Mouse (Mus musculus) midbrain, embryonic 12.5 days (tissue): ENCODE measurements around the gene Ppp1r16b. TPM values are rescaled to one million over a fixed set of nuclear protein-coding genes. Genes with fewer than 3 reads are reported as not detected.
A peak's percentile ranks its signal among the peaks of the same experiment; 100 is the strongest.

Experiments
- ATAC-seq: fragments of 200-750 bp; cut with Nextera tagmentation; 2 replicates; pipeline ENCODE4 v1.8.0; 2017; ENCODE audit warnings: low read depth, moderate TSS enrichment, moderate library complexity; ENCODE audit not compliant: low FRiP score
- H3K27ac ChIP-seq: fragments of 300-500 bp; sonication (generic); replicated peaks from 2 replicates; pipeline ENCODE4 v1.5.1; 2016; ENCODE audit warnings: mild to moderate bottlenecking
- H3K27me3 ChIP-seq: fragments of 300-500 bp; sonication (generic); 2 replicates; pipeline ENCODE4 v1.6.1; 2016; ENCODE audit warnings: mild to moderate bottlenecking
- H3K36me3 ChIP-seq: fragments of 300-500 bp; sonication (generic); 2 replicates; pipeline ENCODE4 v1.6.1; 2016
- H3K4me1 ChIP-seq: fragments of 300-500 bp; sonication (generic); 2 replicates; pipeline ENCODE4 v1.6.1; 2016
- H3K4me2 ChIP-seq: fragments of 300-500 bp; sonication (generic); replicated peaks from 2 replicates; pipeline ENCODE4 v1.6.1; 2016; ENCODE audit warnings: mild to moderate bottlenecking, moderate library complexity
- H3K4me3 ChIP-seq: fragments of 300-500 bp; sonication (generic); 2 replicates; pipeline ENCODE4 v1.5.1; 2016; ENCODE audit warnings: mild to moderate bottlenecking
- H3K9ac ChIP-seq: fragments of 300-500 bp; sonication (generic); replicated peaks from 2 replicates; pipeline ENCODE4 v1.6.1; 2016; ENCODE audit warnings: mild to moderate bottlenecking, moderate library complexity
- H3K9me3 ChIP-seq: fragments of 300-500 bp; sonication (generic); 2 replicates; pipeline ENCODE4 v1.6.1; 2016; ENCODE audit warnings: mild to moderate bottlenecking
- WGBS: fragments of 180-500 bp; shearing (Covaris S2); methylation state at CpG from one replicate; pipeline ENCODE4 v1.1.7; 2016; 5-methylcytosine and 5-hydroxymethylcytosine counted together
- polyA plus RNA-seq: library from polyadenylated mRNA; unstranded; fragments of >200 nt; fragmentation: Nextera tagmentation; extraction: Ambion mirVana; gene quantifications from 2 replicates; pipeline ENCODE4 v1.2.1, GENCODE M21; 2016

Ppp1r16b gene
- polyA plus RNA-seq, 1 experiment from 2014 or later: 3.5 TPM

- Histone ChIP-seq H3K9ac (no peak overlapping the region), H3K36me3 (no peaks in the 10 kb centered on the region), H3K4me2 (no peak overlapping the region), H3K4me3 (no peak overlapping the region), H3K27ac (no peak overlapping the region), H3K9me3 (no peaks in the 10 kb centered on the region), H3K4me1 (peaks cover 17% of the 10 kb centered on the region), H3K27me3 (no peaks in the 10 kb centered on the region)
- no peak for ATAC-seq
- WGBS: 82% methylated on average over 5 of the region's 5 CpGs
Observed at GRCm38 (mm10) chr2:158717551-158718418, 52.6 kb downstream of the Ppp1r16b start.

- Histone ChIP-seq H3K4me2 (no peak overlapping the region), H3K9ac (no peak overlapping the region), H3K9me3 (no peaks in the 10 kb centered on the region), H3K4me3 (no peak overlapping the region), H3K36me3 (no peaks in the 10 kb centered on the region), H3K4me1 (peaks cover 21% of the 10 kb centered on the region), H3K27me3 (0 out of 2 replicates have a peak, but pooled peaks cover under 1% of the 10 kb centered on the region), H3K27ac (no peak overlapping the region; the same call in 1 of the 2 replicates)
- 87% methylated on average over 12 of the region's 12 CpGs for WGBS
- ATAC-seq: no peak
Observed at GRCm38 (mm10) chr2:158718816-158719549, 53.8 kb downstream of the Ppp1r16b start.

GRCm38 (mm10) chr2:158720715-158721370 is 55.6 kb downstream of the Ppp1r16b start:
- WGBS: 74% methylated on average over 16 of the region's 16 CpGs

GRCm38 (mm10) chr2:158721481-158721880 is 56.3 kb downstream of the Ppp1r16b start:
- Histone ChIP-seq H3K4me3 (no peak overlapping the region), H3K9ac (no peak overlapping the region), H3K4me2 (no peak overlapping the region), H3K27ac (no peak overlapping the region), H3K4me1 (peaks cover 15% of the 10 kb centered on the region), H3K36me3 (no peaks in the 10 kb centered on the region), H3K27me3 (0 out of 2 replicates have a peak, but pooled peaks cover 4% of the 10 kb centered on the region), H3K9me3 (no peaks in the 10 kb centered on the region)
- WGBS: 29% methylated on average over 2 of the region's 3 CpGs
- peak; percentile 71 for ATAC-seq

More at GRCm38 (mm10) chr2:158720715-158721370, 55.6 kb downstream of the Ppp1r16b start:
- H3K4me3 ChIP-seq: no peak overlapping the region
- no peaks in the 10 kb centered on the region for H3K9me3 ChIP-seq
- 0 out of 2 replicates have a peak, but pooled peaks cover 4% of the 10 kb centered on the region for H3K27me3 ChIP-seq
- H3K27ac ChIP-seq: no peak overlapping the region
- no peak overlapping the region for H3K9ac ChIP-seq
- no peak overlapping the region for H3K4me2 ChIP-seq
- H3K36me3 ChIP-seq: no peaks in the 10 kb centered on the region
- peaks cover 20% of the 10 kb centered on the region for H3K4me1 ChIP-seq
- 0 out of 2 replicates have a peak, but pooled peaks have one; percentile 42 for ATAC-seq

- Histone ChIP-seq H3K9ac (no peak overlapping the region), H3K27ac (no peak overlapping the region), H3K4me2 (no peak overlapping the region), H3K36me3 (no peaks in the 10 kb centered on the region), H3K4me1 (peaks cover 15% of the 10 kb centered on the region), H3K4me3 (no peak overlapping the region), H3K27me3 (0 out of 2 replicates have a peak, but pooled peaks cover 4% of the 10 kb centered on the region), H3K9me3 (no peaks in the 10 kb centered on the region)
- 88% methylated on average over 4 of the region's 4 CpGs for WGBS
- ATAC-seq: no peak
Observed at GRCm38 (mm10) chr2:158722135-158722534, 56.9 kb downstream of the Ppp1r16b start.

GRCm38 (mm10) chr2:158722991-158723551 is 57.9 kb downstream of the Ppp1r16b start:
- 0 out of 2 replicates have a peak, but pooled peaks cover 4% of the 10 kb centered on the region for H3K27me3 ChIP-seq
- no peaks in the 10 kb centered on the region for H3K36me3 ChIP-seq
- H3K4me3 ChIP-seq: no peak overlapping the region
- peaks cover 15% of the 10 kb centered on the region for H3K4me1 ChIP-seq
- no peak overlapping the region for H3K27ac ChIP-seq
- ATAC-seq: no peak
- no peak overlapping the region for H3K9ac ChIP-seq
- no peaks in the 10 kb centered on the region for H3K9me3 ChIP-seq
- 72% methylated on average over 6 of the region's 6 CpGs for WGBS
- H3K4me2 ChIP-seq: no peak overlapping the region

- no peak for ATAC-seq
- 56% methylated on average over 6 of the region's 6 CpGs for WGBS
- Histone ChIP-seq H3K9ac (no peak overlapping the region), H3K4me2 (no peak overlapping the region), H3K4me1 (peaks cover 15% of the 10 kb centered on the region), H3K36me3 (no peaks in the 10 kb centered on the region), H3K4me3 (no peak overlapping the region), H3K9me3 (no peaks in the 10 kb centered on the region), H3K27me3 (0 out of 2 replicates have a peak, but pooled peaks cover 4% of the 10 kb centered on the region), H3K27ac (no peak overlapping the region)
Observed at GRCm38 (mm10) chr2:158723806-158724205, 58.6 kb downstream of the Ppp1r16b start.

GRCm38 (mm10) chr2:158726252-158726651 is 61.1 kb downstream of the Ppp1r16b start:
- ATAC-seq: no peak
- Histone ChIP-seq H3K4me2 (no peak overlapping the region), H3K4me3 (no peak overlapping the region), H3K4me1 (peaks cover 10% of the 10 kb centered on the region), H3K9ac (no peak overlapping the region), H3K36me3 (no peaks in the 10 kb centered on the region), H3K27me3 (0 out of 2 replicates have a peak, but pooled peaks cover 4% of the 10 kb centered on the region), H3K9me3 (no peaks in the 10 kb centered on the region), H3K27ac (no peak overlapping the region)
- 77% methylated on average over 6 of the region's 6 CpGs for WGBS

- ATAC-seq: no peak
Observed at GRCm38 (mm10) chr2:158728061-158728815, 63.0 kb downstream of the Ppp1r16b start.

GRCm38 (mm10) chr2:158730896-158731295 is 65.7 kb downstream of the Ppp1r16b start:
- ATAC-seq: no peak
- Histone ChIP-seq H3K4me3 (no peak overlapping the region), H3K4me1 (no peaks in the 10 kb centered on the region), H3K9me3 (no peaks in the 10 kb centered on the region), H3K9ac (no peak overlapping the region), H3K36me3 (no peaks in the 10 kb centered on the region), H3K27me3 (no peaks in the 10 kb centered on the region), H3K4me2 (no peak overlapping the region), H3K27ac (no peak overlapping the region)
- WGBS: 72% methylated on average over 3 of the region's 3 CpGs

More at GRCm38 (mm10) chr2:158728061-158728815, 63.0 kb downstream of the Ppp1r16b start:
- no peak overlapping the region for H3K4me2 ChIP-seq
- no peak overlapping the region for H3K9ac ChIP-seq
- H3K27me3 ChIP-seq: 0 out of 2 replicates have a peak, but pooled peaks cover 4% of the 10 kb centered on the region
- H3K27ac ChIP-seq: no peak overlapping the region
- H3K9me3 ChIP-seq: no peaks in the 10 kb centered on the region
- H3K36me3 ChIP-seq: no peaks in the 10 kb centered on the region
- H3K4me1 ChIP-seq: 0 out of 2 replicates have a peak, but pooled peaks cover under 1% of the 10 kb centered on the region
- H3K4me3 ChIP-seq: no peak overlapping the region
- 49% methylated on average over 7 of the region's 7 CpGs for WGBS

GRCm38 (mm10) chr2:158732521-158732920 is 67.3 kb downstream of the Ppp1r16b start:
- no peak overlapping the region for H3K4me2 ChIP-seq
- ATAC-seq: no peak
- H3K36me3 ChIP-seq: no peaks in the 10 kb centered on the region
- H3K27ac ChIP-seq: no peak overlapping the region
- H3K9me3 ChIP-seq: no peaks in the 10 kb centered on the region
- 85% methylated on average over 9 of the region's 9 CpGs for WGBS
- H3K4me1 ChIP-seq: no peaks in the 10 kb centered on the region
- no peak overlapping the region for H3K4me3 ChIP-seq
- H3K27me3 ChIP-seq: no peaks in the 10 kb centered on the region
- no peak overlapping the region for H3K9ac ChIP-seq
